Mouse (Mus musculus): Measurements from ENCODE around the gene Atat1. TPM values are rescaled to one million over a fixed set of nuclear protein-coding genes. Genes with fewer than 3 reads are reported as not detected.
"Not testable (repeated sequence)": the region's sequence is repeated elsewhere in the genome, so short reads cannot be mapped to it uniquely, and the experiment has no call there.

Gene Atat1
- polyA plus RNA-seq (2015; fragmentation: Nextera tagmentation; extraction: Ambion mirVana), result 3.4 and 4.8 TPM in 2 replicates

DNA sequence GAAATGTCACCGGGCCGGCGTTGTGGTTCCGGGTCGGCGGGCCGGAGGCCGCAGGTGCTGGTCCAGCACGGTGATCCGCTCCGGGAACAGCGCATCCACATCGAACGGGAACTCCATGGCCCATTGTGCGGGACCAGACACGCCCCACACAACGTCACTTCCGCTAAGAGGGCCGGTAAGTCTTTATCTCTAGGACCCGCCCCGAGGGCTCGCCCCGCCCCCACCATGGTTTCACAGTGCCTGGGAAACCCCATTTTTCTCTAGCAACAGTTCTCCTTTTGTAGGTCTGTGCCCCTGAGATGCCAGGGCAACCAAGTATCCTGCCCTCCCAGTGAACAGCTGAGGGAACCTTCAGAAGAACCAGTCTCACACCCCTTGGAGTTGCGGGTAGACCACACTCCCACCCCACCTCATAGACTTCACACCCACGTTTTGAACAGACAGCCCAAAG, at the start of gene Atat1:
Gene Atat1 (minus strand): TSS at position 157 of the 451 bp plus-strand sequence.
- TF ChIP-seq EP300 (IDR thresholded peaks at IDR 0.05; ENCODE audit: low read depth) (no peak), CTCF (IDR thresholded peaks at IDR 0.05; ENCODE audit: low read depth) (no peak)
- WGBS (ENCODE audit: insufficient replicate concordance), result 2% methylated on average over 25 of the region's 25 CpGs

DNA sequence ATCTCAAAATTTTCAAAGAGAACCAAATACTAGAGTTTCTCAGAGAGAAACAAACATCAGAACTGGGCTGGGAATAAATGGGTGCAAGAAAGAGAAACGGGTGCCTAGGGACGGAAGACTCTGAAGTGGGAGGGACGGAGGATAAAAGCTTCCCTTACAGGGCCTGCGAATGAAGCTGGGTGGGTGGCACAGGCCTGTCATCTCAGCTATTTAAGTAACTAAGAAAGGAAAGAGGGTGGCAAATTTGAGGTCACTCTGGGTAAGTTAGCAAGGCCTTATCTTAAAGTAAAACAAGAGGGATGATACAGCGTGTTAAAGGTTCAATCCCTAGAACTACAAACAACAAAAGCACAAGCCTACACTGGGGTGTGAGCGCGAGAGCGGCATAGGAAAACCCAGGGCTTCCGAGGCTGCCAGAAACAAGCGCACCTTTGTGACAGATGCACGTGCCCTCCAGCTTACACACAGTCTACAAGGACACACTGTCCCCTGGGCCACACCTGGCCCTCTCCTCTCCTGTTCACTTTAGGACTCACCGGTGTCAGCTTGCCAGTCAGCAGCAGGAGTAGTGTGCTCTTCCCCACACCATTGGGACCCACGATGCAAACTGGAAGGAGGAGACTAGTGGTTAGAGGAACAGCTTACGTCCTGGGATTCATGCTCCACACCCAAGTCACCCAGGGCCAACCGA, 48.8 kb upstream of the Atat1 start:
- no peaks in the 10 kb centered on the region for H3K4me1 ChIP-seq (ENCODE audit: insufficient read depth)
- H3K36me3 ChIP-seq (replicated peaks; ENCODE audit: insufficient read depth, low read length), result peaks cover 74% of the 10 kb centered on the region
- TF ChIP-seq EP300 (IDR thresholded peaks at IDR 0.05; ENCODE audit: low read depth) (no peak), CTCF (IDR thresholded peaks at IDR 0.05; ENCODE audit: low read depth) (no peak)
- H3K4me2 ChIP-seq (ENCODE audit: low read depth, low read length), result no peak overlapping the region
- 89% methylated on average over 15 of the region's 15 CpGs for WGBS (ENCODE audit: insufficient replicate concordance)
- no peak overlapping the region for H3K4me3 ChIP-seq (ENCODE audit: low read depth, low read length)
- no peaks in the 10 kb centered on the region for H3K9me3 ChIP-seq (ENCODE audit: low read length)
- no peak overlapping the region for H3K27ac ChIP-seq (ENCODE audit: low read depth)
- no peak for DNase-seq
- H3K9ac ChIP-seq (replicated peaks), result no peak overlapping the region
- H3K27me3 ChIP-seq (ENCODE audit: insufficient read depth, low read length), result no peaks in the 10 kb centered on the region
- ATAC-seq, result no peak

More for the DNA sequence above, at the start of gene Atat1:
- ATAC-seq (peak; percentile 92), DNase-seq (peak; percentile 99)
- peak within 1 kb of the TSS; percentile 84 for H3K27ac ChIP-seq (ENCODE audit: low read depth)
- no peaks in the 10 kb centered on the region for H3K27me3 ChIP-seq (ENCODE audit: insufficient read depth, low read length)
- peaks cover 9% of the 10 kb centered on the region for H3K4me1 ChIP-seq (ENCODE audit: insufficient read depth)
- H3K9ac ChIP-seq (replicated peaks), result peak within 1 kb of the TSS; percentile 46
- H3K4me3 ChIP-seq (ENCODE audit: low read depth, low read length), result peak within 1 kb of the TSS; percentile 62
- H3K9me3 ChIP-seq (ENCODE audit: low read length), result no peaks in the 10 kb centered on the region
- H3K36me3 ChIP-seq (replicated peaks; ENCODE audit: insufficient read depth, low read length), result peaks cover 29% of the 10 kb centered on the region
- H3K4me2 ChIP-seq (ENCODE audit: low read depth, low read length), result peak within 1 kb of the TSS; percentile 72

- 76% methylated on average over 8 of the region's 8 CpGs for WGBS (ENCODE audit: insufficient replicate concordance)
- DNase-seq (no peak), ATAC-seq (no peak)
- Histone ChIP-seq H3K4me3 (ENCODE audit: low read depth, low read length) (no peak overlapping the region), H3K9me3 (ENCODE audit: low read length) (no peaks in the 10 kb centered on the region), H3K4me2 (ENCODE audit: low read depth, low read length) (no peak overlapping the region), H3K36me3 (replicated peaks; ENCODE audit: insufficient read depth, low read length) (peaks cover 39% of the 10 kb centered on the region), H3K9ac (replicated peaks) (no peak overlapping the region), H3K4me1 (ENCODE audit: insufficient read depth) (no peaks in the 10 kb centered on the region), H3K27me3 (ENCODE audit: insufficient read depth, low read length) (no peaks in the 10 kb centered on the region), H3K27ac (ENCODE audit: low read depth) (no peak overlapping the region)
- TF ChIP-seq CTCF (IDR thresholded peaks at IDR 0.05; ENCODE audit: low read depth) (no peak), EP300 (IDR thresholded peaks at IDR 0.05; ENCODE audit: low read depth) (no peak)
Measured at GRCm38 (mm10) chr17:35954665-35955064, 44.8 kb upstream of the Atat1 start.

- H3K36me3 ChIP-seq (replicated peaks; ENCODE audit: insufficient read depth, low read length), result peaks cover 18% of the 10 kb centered on the region
- not testable (repeated sequence) for H3K9ac ChIP-seq (replicated peaks); H3K27me3 ChIP-seq (ENCODE audit: insufficient read depth, low read length); H3K4me1 ChIP-seq (ENCODE audit: insufficient read depth); ATAC-seq; H3K9me3 ChIP-seq (ENCODE audit: low read length); H3K27ac ChIP-seq (ENCODE audit: low read depth); DNase-seq; H3K4me2 ChIP-seq (ENCODE audit: low read depth, low read length); H3K4me3 ChIP-seq (ENCODE audit: low read depth, low read length)
- WGBS (ENCODE audit: insufficient replicate concordance), result 84% methylated on average over 2 of the region's 3 CpGs
Measured at GRCm38 (mm10) chr17:35952559-35952958, 42.7 kb upstream of the Atat1 start.

DNA sequence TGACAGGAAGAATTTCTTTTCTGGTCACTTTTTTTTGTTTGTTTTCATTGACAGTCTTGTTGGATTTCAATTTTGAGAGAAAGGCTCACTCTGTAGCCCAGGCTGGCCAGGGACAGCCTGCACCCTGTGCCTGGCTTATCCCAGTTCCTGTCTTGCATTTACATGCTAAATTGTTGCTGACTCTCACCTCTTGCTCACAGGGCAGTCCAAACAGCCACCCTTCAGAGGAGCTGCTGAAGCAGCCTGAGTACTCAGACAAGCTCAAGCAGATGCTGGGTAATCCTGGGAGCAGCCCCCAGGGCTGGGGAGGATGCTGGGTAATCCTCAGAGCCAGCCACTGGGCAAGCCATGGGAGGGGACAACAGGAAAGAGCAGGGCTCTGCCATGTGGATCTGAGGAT, 41.1 kb upstream of the Atat1 start:
- H3K27ac ChIP-seq (ENCODE audit: low read depth); H3K9ac ChIP-seq (replicated peaks); H3K36me3 ChIP-seq (replicated peaks; ENCODE audit: insufficient read depth, low read length); H3K27me3 ChIP-seq (ENCODE audit: insufficient read depth, low read length); H3K9me3 ChIP-seq (ENCODE audit: low read length); H3K4me2 ChIP-seq (ENCODE audit: low read depth, low read length); H3K4me1 ChIP-seq (ENCODE audit: insufficient read depth); ATAC-seq; H3K4me3 ChIP-seq (ENCODE audit: low read depth, low read length); DNase-seq: not testable (repeated sequence)

GRCm38 (mm10) chr17:35939941-35940340, 30.1 kb upstream of the Atat1 start:
- no peak overlapping the region for H3K4me3 ChIP-seq (ENCODE audit: low read depth, low read length)
- H3K4me1 ChIP-seq (ENCODE audit: insufficient read depth), result no peaks in the 10 kb centered on the region
- H3K36me3 ChIP-seq (replicated peaks; ENCODE audit: insufficient read depth, low read length), result no peaks in the 10 kb centered on the region
- H3K27ac ChIP-seq (ENCODE audit: low read depth), result no peak overlapping the region
- no peak overlapping the region for H3K9ac ChIP-seq (replicated peaks)
- no peaks in the 10 kb centered on the region for H3K9me3 ChIP-seq (ENCODE audit: low read length)
- DNase-seq (no peak), ATAC-seq (no peak)
- no peak overlapping the region for H3K4me2 ChIP-seq (ENCODE audit: low read depth, low read length)
- no peak for TF ChIP-seq EP300 (IDR thresholded peaks at IDR 0.05; ENCODE audit: low read depth)
- TF ChIP-seq CTCF (IDR thresholded peaks at IDR 0.05; ENCODE audit: low read depth), result no peak
- WGBS (ENCODE audit: insufficient replicate concordance), result 66% methylated on average over 1 of the region's 1 CpGs
- H3K27me3 ChIP-seq (ENCODE audit: insufficient read depth, low read length), result no peaks in the 10 kb centered on the region

DNA sequence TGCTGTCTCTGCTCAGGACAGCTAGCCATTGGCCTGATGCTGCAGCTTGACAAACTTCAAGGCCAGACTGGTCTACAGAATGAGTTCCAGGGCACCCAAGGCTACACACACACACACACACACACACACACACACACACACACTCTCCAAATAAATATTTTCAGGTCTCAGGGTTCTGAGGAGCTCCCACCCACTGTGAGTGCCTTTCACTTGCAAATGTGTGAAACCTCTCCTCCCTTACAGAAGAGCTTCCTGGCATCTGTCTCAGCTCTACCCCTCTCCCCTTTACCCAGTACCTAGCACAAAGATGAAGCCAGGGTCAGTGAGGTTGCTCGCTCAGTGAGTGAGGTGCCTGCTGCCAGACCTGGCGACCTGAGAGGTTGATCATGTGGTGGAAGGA, 29.2 kb upstream of the Atat1 start:
- H3K27ac ChIP-seq (ENCODE audit: low read depth), result no peak overlapping the region
- no peak overlapping the region for H3K4me3 ChIP-seq (ENCODE audit: low read depth, low read length)
- no peak for ATAC-seq
- TF ChIP-seq EP300 (IDR thresholded peaks at IDR 0.05; ENCODE audit: low read depth), result no peak
- no peak for TF ChIP-seq CTCF (IDR thresholded peaks at IDR 0.05; ENCODE audit: low read depth)
- no peak overlapping the region for H3K4me2 ChIP-seq (ENCODE audit: low read depth, low read length)
- 59% methylated on average over 2 of the region's 2 CpGs for WGBS (ENCODE audit: insufficient replicate concordance)
- no peaks in the 10 kb centered on the region for H3K4me1 ChIP-seq (ENCODE audit: insufficient read depth)
- no peaks in the 10 kb centered on the region for H3K36me3 ChIP-seq (replicated peaks; ENCODE audit: insufficient read depth, low read length)
- no peaks in the 10 kb centered on the region for H3K9me3 ChIP-seq (ENCODE audit: low read length)
- no peak for DNase-seq
- H3K9ac ChIP-seq (replicated peaks), result no peak overlapping the region
- H3K27me3 ChIP-seq (ENCODE audit: insufficient read depth, low read length), result no peaks in the 10 kb centered on the region
